Mouse (Mus musculus): ENCODE data around the gene Adgrg1.
"Not testable (repeated sequence)": the region's sequence is repeated elsewhere in the genome, so short reads cannot be mapped to it uniquely, and the experiment has no call there.

Gene Adgrg1

GRCm38 (mm10) chr8:94996037-94996436 is 21.5 kb downstream of the Adgrg1 start:
- no peak for DNase-seq (ENCODE audit: low spot score)

GRCm38 (mm10) chr8:94996899-94997856 is 22.6 kb downstream of the Adgrg1 start:
- no peak for DNase-seq (ENCODE audit: low spot score)

DNA sequence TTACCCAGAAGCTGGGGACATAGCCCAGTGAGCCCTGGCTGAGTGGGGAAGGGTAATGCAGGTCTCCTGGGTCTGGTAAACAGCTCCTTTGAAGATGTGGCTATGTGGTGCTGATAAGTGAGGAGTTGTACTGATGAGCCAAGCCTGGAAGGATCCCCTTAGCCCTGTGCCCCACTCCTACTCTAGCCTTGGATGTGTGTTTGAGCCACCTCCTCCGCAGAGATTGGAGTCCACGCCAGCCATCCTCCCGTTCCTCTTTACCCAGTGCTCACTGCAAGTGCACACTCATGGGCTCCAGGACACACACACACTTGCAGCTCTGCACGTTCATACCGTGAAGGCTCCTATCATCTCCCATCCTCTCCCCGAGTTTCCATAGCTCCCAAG is 23.3 kb downstream of the Adgrg1 start:
- no peak for DNase-seq (ENCODE audit: low spot score)

GRCm38 (mm10) chr8:94998431-94998830 is 23.9 kb downstream of the Adgrg1 start:
- DNase-seq (ENCODE audit: low spot score): no peak

GRCm38 (mm10) chr8:94999004-94999403 is 24.5 kb downstream of the Adgrg1 start:
- no peak for DNase-seq (ENCODE audit: low spot score)

- DNase-seq (ENCODE audit: low spot score): no peak
These were observed 25.4 kb downstream of the Adgrg1 start for GRCm38 (mm10) chr8:94999956-95000355.

GRCm38 (mm10) chr8:95000684-95001083 is 26.1 kb downstream of the Adgrg1 start:
- DNase-seq (ENCODE audit: low spot score): no peak

DNA sequence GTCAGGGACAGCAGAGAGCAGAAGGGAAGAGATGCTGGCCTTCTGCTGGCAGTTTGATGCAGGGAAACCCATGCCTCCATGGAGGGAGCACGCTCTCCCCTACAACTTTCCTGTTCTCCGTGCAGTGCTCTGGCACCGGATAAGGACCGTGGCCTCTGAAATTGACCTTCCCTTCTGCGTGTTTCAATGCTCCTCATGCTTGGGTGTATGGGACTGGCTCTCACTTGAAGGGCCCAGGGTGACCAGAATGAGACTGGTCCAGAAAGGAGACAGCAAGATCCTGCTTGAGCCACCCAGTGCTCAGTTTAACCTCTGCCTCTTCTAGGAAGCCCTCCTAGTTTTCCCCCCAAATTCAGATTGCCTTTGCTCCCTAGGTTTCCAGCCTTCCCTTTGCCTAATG is 26.6 kb downstream of the Adgrg1 start:
- no peak for DNase-seq (ENCODE audit: low spot score)

DNA sequence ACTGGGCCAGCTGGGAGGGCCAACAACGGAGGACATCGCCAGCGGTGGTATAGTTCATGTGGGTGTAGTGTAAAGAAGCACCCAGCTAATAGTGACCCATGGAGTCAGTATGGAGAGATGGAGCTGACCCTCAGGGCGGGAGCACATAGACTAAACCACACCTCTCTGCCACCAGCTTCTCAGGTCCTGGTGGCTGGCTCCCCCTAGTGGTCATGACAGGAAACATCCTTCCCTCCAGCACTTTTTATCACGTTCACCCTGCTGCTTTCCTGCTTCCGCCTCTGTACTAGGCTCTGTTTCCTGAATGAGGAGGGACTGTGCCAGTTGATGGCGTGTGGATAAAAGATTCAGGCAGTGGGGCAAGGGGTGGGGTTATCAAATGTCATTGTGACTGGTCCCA is 27.1 kb downstream of the Adgrg1 start:
- no peak for DNase-seq (ENCODE audit: low spot score)

- DNase-seq (ENCODE audit: low spot score): no peak
These were observed 27.6 kb downstream of the Adgrg1 start for GRCm38 (mm10) chr8:95002089-95002655.

DNA sequence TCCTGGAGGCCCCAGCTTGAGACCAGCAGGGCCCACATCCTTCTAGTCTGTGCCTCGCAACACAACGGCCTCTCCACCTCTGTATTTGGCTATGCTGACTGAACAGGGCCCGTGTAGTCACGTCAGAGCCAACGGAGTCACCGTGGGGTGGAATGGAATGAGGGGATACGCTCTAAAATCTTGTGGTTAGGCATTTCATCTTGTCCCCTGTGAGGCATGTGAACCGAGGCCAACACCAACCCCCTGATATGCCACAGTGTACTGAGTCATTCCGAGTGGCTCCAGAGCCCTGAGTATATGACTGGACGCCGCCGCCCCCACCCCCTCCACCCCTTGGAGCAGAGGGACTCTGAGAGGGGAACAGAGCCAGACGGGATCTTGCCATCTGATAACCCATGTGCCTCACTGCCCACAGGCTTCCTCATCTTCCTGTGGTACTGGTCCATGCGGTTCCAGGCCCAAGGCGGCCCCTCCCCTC is 37.9 kb downstream of the Adgrg1 start:
- DNase-seq (ENCODE audit: low spot score): no peak

GRCm38 (mm10) chr8:95015866-95016265 is 41.3 kb downstream of the Adgrg1 start:
- DNase-seq (ENCODE audit: low spot score): no peak

DNA sequence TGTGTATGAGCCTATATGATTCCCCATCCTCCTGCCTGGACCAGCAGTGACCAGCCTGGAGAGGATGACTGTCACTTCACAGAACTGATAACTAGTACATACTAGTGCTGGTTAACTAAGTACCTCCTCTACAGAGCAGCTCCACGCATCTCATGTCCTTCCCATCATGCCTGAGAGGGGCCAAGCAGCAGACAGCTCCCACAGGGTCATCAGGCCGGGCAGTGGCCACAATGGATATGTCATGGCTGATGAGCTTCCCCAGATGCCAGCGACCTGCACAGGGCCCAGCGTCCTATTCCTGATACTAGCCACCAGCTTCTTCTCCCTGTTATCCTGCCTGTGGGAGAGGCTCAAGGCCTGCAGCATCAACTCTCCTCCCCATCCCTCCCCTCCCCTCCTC is 42.1 kb downstream of the Adgrg1 start:
- no peak for DNase-seq (ENCODE audit: low spot score)

- DNase-seq (ENCODE audit: low spot score): no peak
These were observed 42.9 kb downstream of the Adgrg1 start, which contains the start of gene Adgrg3 for GRCm38 (mm10) chr8:95017451-95017850. TSS of gene Adgrg3 (plus strand) at chr8:95017692.

GRCm38 (mm10) chr8:95017969-95018635 is 43.6 kb downstream of the Adgrg1 start:
- DNase-seq (ENCODE audit: low spot score): no peak

GRCm38 (mm10) chr8:95020293-95020777 is 45.8 kb downstream of the Adgrg1 start:
- no peak for DNase-seq (ENCODE audit: low spot score)

GRCm38 (mm10) chr8:95020821-95021220 is 46.3 kb downstream of the Adgrg1 start:
- no peak for DNase-seq (ENCODE audit: low spot score)

DNA sequence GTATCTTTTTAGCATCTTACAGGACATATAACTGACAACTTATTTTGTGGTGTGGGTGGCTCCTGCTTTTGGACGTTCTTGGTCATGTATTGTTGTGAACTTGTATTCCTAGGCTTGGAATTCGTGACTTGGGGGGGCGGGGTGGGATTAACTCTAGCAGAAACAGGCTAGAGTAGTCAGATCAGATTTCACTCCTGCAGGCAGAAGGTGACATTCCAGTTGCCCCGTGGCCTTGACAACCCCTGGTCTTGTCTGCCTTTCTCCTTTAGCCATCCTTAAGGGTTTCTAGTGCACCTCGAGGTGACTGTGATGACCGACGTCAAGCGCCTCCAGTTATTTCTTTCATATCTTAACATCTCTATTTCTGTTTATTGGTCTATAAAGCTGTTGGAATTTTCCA is 48.6 kb downstream of the Adgrg1 start:
- DNase-seq (ENCODE audit: low spot score): no peak

GRCm38 (mm10) chr8:95024387-95024786 is 49.8 kb downstream of the Adgrg1 start:
- DNase-seq (ENCODE audit: low spot score): no peak

- no peak for DNase-seq (ENCODE audit: low spot score)
These were observed 50.9 kb downstream of the Adgrg1 start for GRCm38 (mm10) chr8:95025421-95025820.

DNA sequence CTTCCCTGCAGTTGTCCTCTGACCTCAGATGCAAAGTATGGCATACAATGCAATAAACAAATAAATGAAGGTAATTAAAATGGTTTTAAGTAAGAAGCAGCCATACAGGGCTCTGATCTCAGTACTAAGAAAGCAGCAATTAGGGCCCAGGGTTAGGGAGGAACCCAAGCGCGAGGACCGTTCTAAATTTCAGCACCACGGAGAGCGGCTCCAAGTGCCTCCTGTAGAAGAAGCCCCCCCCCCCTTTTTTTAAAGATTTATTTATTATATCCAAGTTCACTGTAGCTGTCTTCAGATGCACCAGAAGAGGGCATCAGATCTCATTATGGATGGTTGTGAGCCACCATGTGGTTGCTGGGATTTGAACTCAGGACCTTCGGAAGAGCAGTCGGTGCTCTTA is 53.8 kb downstream of the Adgrg1 start:
- DNase-seq (ENCODE audit: low spot score): not testable (repeated sequence)

- DNase-seq (ENCODE audit: low spot score): no peak
These were observed 62.8 kb downstream of the Adgrg1 start for GRCm38 (mm10) chr8:95037106-95037925.
